Mouse (Mus musculus) adrenal gland, adult (tissue): ENCODE measurements around the gene Krtap9-1.
"Not testable (repeated sequence)": the region's sequence is repeated elsewhere in the genome, so short reads cannot be mapped to it uniquely, and the experiment has no call there.

Experiments used
- DNase-seq, 2 experiments: peaks; one replicate each; pipeline ENCODE4 v3.0.0; 2022 to 2023; ENCODE audit warnings: low spot score in 1 of 2; ENCODE audit not compliant: inconsistent age in 2 of 2

The Krtap9-1 gene

GRCm38 (mm10) chr11:99873089-99873488 is at the start of gene Krtap9-1:
Krtap9-1 (plus strand) TSS chr11:99873389.
- not testable (repeated sequence) for DNase-seq

- DNase-seq = no peak
Measured at GRCm38 (mm10) chr11:99837966-99838365, 35.2 kb upstream of the Krtap9-1 start, which contains the start of gene 2300003K06Rik. 2300003K06Rik (minus strand) TSS chr11:99838066.

GRCm38 (mm10) chr11:99842185-99842584 is 31.0 kb upstream of the Krtap9-1 start:
- no peak for DNase-seq

- DNase-seq = no peak
Measured at GRCm38 (mm10) chr11:99846746-99847145, 26.4 kb upstream of the Krtap9-1 start.

- no peak for DNase-seq
Measured at GRCm38 (mm10) chr11:99851508-99851907, 21.7 kb upstream of the Krtap9-1 start, which contains the start of gene Krtap4-16. Krtap4-16 (minus strand) TSS chr11:99851608.

DNA sequence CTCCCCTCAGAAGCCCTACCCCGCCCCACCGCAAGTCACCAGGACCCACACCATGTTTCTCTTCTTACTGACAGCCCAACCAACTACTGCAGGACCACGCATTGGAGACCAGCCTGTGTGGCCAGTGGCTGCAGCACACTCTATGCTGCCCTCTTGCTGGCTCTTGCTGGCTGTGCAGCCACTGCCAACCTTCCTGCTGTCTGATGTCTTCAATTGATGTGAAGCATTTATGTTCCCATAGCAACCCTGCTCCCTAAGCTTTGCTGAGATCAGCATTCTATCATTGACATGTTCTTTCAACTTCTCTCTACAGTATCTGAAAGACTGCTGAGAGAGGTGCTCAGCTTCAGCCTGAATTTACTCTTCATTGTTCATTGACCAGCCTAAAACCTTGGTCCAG is 19.1 kb upstream of the Krtap9-1 start:
- peak in 1 of 2 experiments; percentile 35 for DNase-seq

DNA sequence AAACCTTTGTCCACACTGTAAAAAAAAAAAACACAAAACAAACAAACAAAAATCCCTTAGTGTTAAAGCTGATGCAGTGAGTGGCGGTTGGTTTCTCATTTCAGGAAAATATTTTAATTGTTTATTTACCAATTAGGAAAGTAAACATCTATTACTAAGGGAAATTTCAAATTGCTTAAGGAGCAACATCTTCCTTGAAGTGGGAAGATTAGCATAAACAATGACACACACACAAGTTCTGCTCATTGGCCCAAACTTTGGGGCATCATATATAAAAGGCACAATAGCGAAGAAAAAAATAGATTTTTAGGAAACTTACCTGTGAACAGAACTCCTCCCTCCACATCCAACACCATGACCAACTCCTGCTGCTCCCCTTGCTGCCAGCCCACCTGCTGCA is 15.6 kb upstream of the Krtap9-1 start, which contains the start of gene Gm11568:
TSS of gene Gm11568 (plus strand) at position 301 of the 400 bp plus-strand sequence.
- no peak for DNase-seq

DNA sequence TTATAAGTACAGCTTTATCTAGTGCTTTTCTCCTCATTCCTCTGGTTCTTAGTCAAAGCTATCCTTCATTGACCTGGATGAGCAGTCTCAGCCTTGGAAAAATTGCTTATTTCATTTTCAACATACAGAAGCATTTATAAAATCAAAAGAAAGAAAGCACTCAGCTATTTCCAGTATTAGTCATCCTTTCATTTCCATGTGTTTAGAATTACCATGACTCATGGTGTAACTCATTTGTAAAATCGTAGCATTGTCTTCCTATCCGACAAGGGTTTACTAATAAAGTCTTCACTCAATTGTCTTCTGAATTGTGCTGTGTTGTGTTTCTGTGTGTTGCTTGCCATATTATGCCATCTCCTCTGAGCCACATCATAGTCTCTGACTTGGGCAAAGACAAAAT is 14.4 kb upstream of the Krtap9-1 start:
- no peak for DNase-seq

GRCm38 (mm10) chr11:99864176-99864575 is 9.0 kb upstream of the Krtap9-1 start, which contains the start of gene Gm11559:
Gm11559 (plus strand) TSS chr11:99864476.
- DNase-seq = not testable (repeated sequence)

GRCm38 (mm10) chr11:99878887-99879286 is 5.7 kb downstream of the Krtap9-1 start, which contains the start of gene Gm11567:
Gm11567 (plus strand) TSS chr11:99879187.
- not testable (repeated sequence) for DNase-seq

GRCm38 (mm10) chr11:99907620-99908019 is 34.4 kb downstream of the Krtap9-1 start, which contains the start of gene Krtap31-1:
Krtap31-1 (plus strand) TSS chr11:99907920.
- DNase-seq = no peak

DNA sequence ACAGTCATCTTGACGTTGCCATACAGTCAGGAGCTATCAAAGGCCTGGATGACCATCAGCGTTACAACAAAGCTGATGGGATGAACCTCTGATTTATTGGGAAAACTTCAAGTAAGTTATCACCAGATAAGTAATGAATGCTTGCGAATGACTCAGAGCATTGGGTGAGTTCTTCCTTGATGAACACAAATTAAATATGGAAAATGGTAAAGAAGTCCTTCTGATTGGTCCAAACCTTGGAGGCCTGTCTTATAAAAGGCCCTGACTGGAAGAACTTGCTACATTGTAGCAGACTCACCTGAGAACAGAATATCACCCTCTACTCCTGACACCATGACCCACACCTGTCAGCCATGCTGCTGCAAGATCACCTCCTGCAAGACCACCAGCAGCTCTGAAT is 41.3 kb downstream of the Krtap9-1 start, which contains the start of gene Gm11565:
TSS of gene Gm11565 (plus strand) at position 301 of the 400 bp plus-strand sequence.
- no peak for DNase-seq
